Mouse (Mus musculus) lung, postnatal 0 days (tissue): ENCODE data around the gene Gm29776. TPM values are rescaled to one million over a fixed set of nuclear protein-coding genes. Genes with fewer than 3 reads are reported as not detected.
A peak's percentile ranks its signal among the peaks of the same experiment; 100 is the strongest.

Experiments used
- ATAC-seq: fragments of 200-750 bp; cut with Nextera tagmentation; 2 replicates; pipeline ENCODE4 v1.8.0; 2017; ENCODE audit warnings: moderate library complexity
- DNase-seq: peaks from one replicate; pipeline ENCODE4 v3.0.0-alpha.2; 2016; ENCODE audit warnings: low spot score
- H3K27ac ChIP-seq: fragments of 300-500 bp; sonication (generic); 2 replicates; pipeline ENCODE4 v1.5.1; 2014; ENCODE audit warnings: antibody characterized with exemption, mild to moderate bottlenecking, low read length, mixed read lengths
- H3K27me3 ChIP-seq: fragments of 300-500 bp; sonication (generic); replicated peaks from 2 replicates; pipeline ENCODE4 v1.6.1; 2014; ENCODE audit warnings: low read length, mixed read lengths; ENCODE audit not compliant: insufficient read depth
- H3K36me3 ChIP-seq: fragments of 300-500 bp; sonication (generic); 2 replicates; pipeline ENCODE4 v1.6.1; 2014; ENCODE audit warnings: low read length, mixed read lengths; ENCODE audit not compliant: insufficient read depth
- H3K4me1 ChIP-seq: fragments of 300-500 bp; sonication (generic); 2 replicates; pipeline ENCODE4 v1.6.1; 2014; ENCODE audit warnings: antibody characterized with exemption, low read depth, low read length, mixed read lengths; ENCODE audit not compliant: insufficient read depth
- H3K4me2 ChIP-seq: fragments of 300-500 bp; sonication (generic); replicated peaks from 2 replicates; pipeline ENCODE4 v1.6.1; 2014; ENCODE audit warnings: low read depth, mild to moderate bottlenecking, low read length, moderate library complexity, mixed read lengths
- H3K4me3 ChIP-seq: fragments of 300-500 bp; sonication (generic); 2 replicates; pipeline ENCODE4 v1.5.1; 2014; ENCODE audit warnings: low read depth, low read length
- H3K9ac ChIP-seq: fragments of 300-500 bp; sonication (generic); replicated peaks from 2 replicates; pipeline ENCODE4 v1.6.1; 2014; ENCODE audit warnings: low read depth, mild to moderate bottlenecking
- H3K9me3 ChIP-seq: fragments of 300-500 bp; sonication (generic); 2 replicates; pipeline ENCODE4 v1.6.1; 2016; ENCODE audit warnings: low read length, mixed read lengths
- CTCF ChIP-seq: IDR thresholded peaks from 2 replicates; pipeline ENCODE4 v1.5.1; 2016; ENCODE audit warnings: antibody characterized with exemption, mild to moderate bottlenecking
- EP300 ChIP-seq: IDR thresholded peaks from 2 replicates; pipeline ENCODE4 v1.6.1; 2016; ENCODE audit warnings: antibody characterized with exemption, mild to moderate bottlenecking, control low read depth
- WGBS: fragments of 180-500 bp; shearing (Covaris S2); extraction: QIAGEN DNeasy Blood & Tissue Kit; methylation state at CpG from one replicate; pipeline ENCODE4 v1.1.7; 2014; 5-methylcytosine and 5-hydroxymethylcytosine counted together
- polyA plus RNA-seq: library from polyadenylated mRNA; unstranded; fragments of >200 nt; fragmentation: Nextera tagmentation; extraction: Ambion mirVana; gene quantifications from 2 replicates; pipeline ENCODE4 v1.2.1, GENCODE M21; 2015

Gene Gm29776
- polyA plus RNA-seq, 1 experiment from 2014 or later, result 0.25 TPM

GRCm38 (mm10) chr14:54686522-54687143 lies 12.0 kb downstream of the Gm29776 start, which contains the start of gene Acin1:
Gene Acin1 (minus strand): TSS chr14:54686931.
- H3K27me3 ChIP-seq, result no peaks in the 10 kb centered on the region
- DNase-seq, result peak; percentile 100
- H3K36me3 ChIP-seq, result no peaks in the 10 kb centered on the region; the same call in 1 of the 2 replicates
- peak within 1 kb of the TSS; percentile 71 for H3K4me2 ChIP-seq
- peak within 1 kb of the TSS; percentile 96 for H3K4me3 ChIP-seq
- H3K9ac ChIP-seq, result peak within 1 kb of the TSS; percentile 99
- peak within 1 kb of the TSS; percentile 98 for H3K27ac ChIP-seq
- under 1% methylated on average over 44 of the region's 44 CpGs for WGBS
- H3K4me1 ChIP-seq, result peaks cover 8% of the 10 kb centered on the region; the same call in 1 of the 2 replicates
- ATAC-seq, result peak; percentile 96
- TF ChIP-seq CTCF, result no peak
- peak; percentile 65; the same call in 1 of the 2 replicates for TF ChIP-seq EP300
- H3K9me3 ChIP-seq, result no peaks in the 10 kb centered on the region

GRCm38 (mm10) chr14:54686063-54686521 lies 12.5 kb downstream of the Gm29776 start, which contains the start of gene 1700123O20Rik:
Gene 1700123O20Rik (plus strand): TSS chr14:54686216.
- Histone ChIP-seq H3K4me2 (peak within 1 kb of the TSS; percentile 71), H3K27me3 (no peaks in the 10 kb centered on the region), H3K9ac (peak within 1 kb of the TSS; percentile 99), H3K27ac (peak within 1 kb of the TSS; percentile 98), H3K4me3 (peak within 1 kb of the TSS; percentile 96), H3K4me1 (peaks cover 8% of the 10 kb centered on the region; the same call in 1 of the 2 replicates), H3K36me3 (no peaks in the 10 kb centered on the region; the same call in 1 of the 2 replicates), H3K9me3 (no peaks in the 10 kb centered on the region)
- DNase-seq, result peak; percentile 96
- peak; percentile 67 for TF ChIP-seq CTCF
- TF ChIP-seq EP300, result no peak
- WGBS, result 0% methylated on average over 38 of the region's 41 CpGs
- ATAC-seq, result peak; percentile 66

GRCm38 (mm10) chr14:54685471-54685870 lies 13.2 kb downstream of the Gm29776 start:
- Histone ChIP-seq H3K9me3 (no peaks in the 10 kb centered on the region), H3K4me1 (peaks cover 8% of the 10 kb centered on the region; the same call in 1 of the 2 replicates), H3K27me3 (no peaks in the 10 kb centered on the region), H3K27ac (peak overlapping the region; percentile 98), H3K36me3 (no peaks in the 10 kb centered on the region), H3K9ac (peak overlapping the region; percentile 99), H3K4me3 (peak overlapping the region; percentile 96), H3K4me2 (peak overlapping the region; percentile 71)
- DNase-seq (peak; percentile 25), ATAC-seq (no peak)
- 4% methylated on average over 8 of the region's 8 CpGs for WGBS
- no peak for TF ChIP-seq CTCF
- TF ChIP-seq EP300, result no peak

GRCm38 (mm10) chr14:54682396-54682795 lies 16.2 kb downstream of the Gm29776 start:
- TF ChIP-seq EP300 (no peak), CTCF (no peak)
- Histone ChIP-seq H3K27me3 (no peaks in the 10 kb centered on the region), H3K9ac (no peak overlapping the region), H3K4me1 (no peaks in the 10 kb centered on the region), H3K36me3 (peaks cover 10% of the 10 kb centered on the region; the same call in 1 of the 2 replicates), H3K27ac (no peak overlapping the region), H3K4me2 (no peak overlapping the region), H3K4me3 (no peak overlapping the region), H3K9me3 (no peaks in the 10 kb centered on the region)
- no peak for ATAC-seq
- 87% methylated on average over 3 of the region's 3 CpGs for WGBS
- no peak for DNase-seq

- WGBS, result 79% methylated on average over 16 of the region's 16 CpGs
- no peak for DNase-seq
- H3K9ac ChIP-seq, result no peak overlapping the region
- H3K36me3 ChIP-seq, result peaks cover 10% of the 10 kb centered on the region; the same call in 1 of the 2 replicates
- TF ChIP-seq CTCF (no peak), EP300 (no peak)
- H3K4me3 ChIP-seq, result no peak overlapping the region
- ATAC-seq, result no peak
- H3K4me2 ChIP-seq, result no peak overlapping the region
- H3K9me3 ChIP-seq, result no peaks in the 10 kb centered on the region
- no peaks in the 10 kb centered on the region for H3K27me3 ChIP-seq
- no peak overlapping the region for H3K27ac ChIP-seq
- no peaks in the 10 kb centered on the region; the same call in 1 of the 2 replicates for H3K4me1 ChIP-seq
These were observed 19.9 kb downstream of the Gm29776 start for GRCm38 (mm10) chr14:54678657-54679304.

GRCm38 (mm10) chr14:54676290-54676689 lies 22.3 kb downstream of the Gm29776 start:
- ATAC-seq, result no peak
- 90% methylated on average over 5 of the region's 5 CpGs for WGBS
- no peak for TF ChIP-seq CTCF
- TF ChIP-seq EP300, result no peak

More at GRCm38 (mm10) chr14:54676290-54676689, 22.3 kb downstream of the Gm29776 start:
- no peak overlapping the region for H3K4me2 ChIP-seq
- no peak overlapping the region for H3K27ac ChIP-seq
- no peaks in the 10 kb centered on the region for H3K9me3 ChIP-seq
- no peak overlapping the region for H3K4me3 ChIP-seq
- no peak for DNase-seq
- H3K9ac ChIP-seq, result no peak overlapping the region
- H3K27me3 ChIP-seq, result no peaks in the 10 kb centered on the region
- peaks cover 13% of the 10 kb centered on the region; the same call in 1 of the 2 replicates for H3K36me3 ChIP-seq
- H3K4me1 ChIP-seq, result no peaks in the 10 kb centered on the region; the same call in 1 of the 2 replicates
